Mouse (Mus musculus): ENCODE measurements at regions not wholly inside any gene's neighbourhood (a gene's known extent, or its start where the extent isn't known, plus 50 kb on each side); places are given as distances from the start of the nearest gene placed in this dataset.

- ATAC-seq (replicated peaks; ENCODE audit: poor library complexity), result no peak
Observed at GRCm38 (mm10) chr12:25926367-25926766, 488.7 kb downstream of the Rnf144a start.

- no peak for ATAC-seq (replicated peaks; ENCODE audit: poor library complexity)
Observed at GRCm38 (mm10) chr12:25924526-25924925, 490.5 kb downstream of the Rnf144a start.

DNA sequence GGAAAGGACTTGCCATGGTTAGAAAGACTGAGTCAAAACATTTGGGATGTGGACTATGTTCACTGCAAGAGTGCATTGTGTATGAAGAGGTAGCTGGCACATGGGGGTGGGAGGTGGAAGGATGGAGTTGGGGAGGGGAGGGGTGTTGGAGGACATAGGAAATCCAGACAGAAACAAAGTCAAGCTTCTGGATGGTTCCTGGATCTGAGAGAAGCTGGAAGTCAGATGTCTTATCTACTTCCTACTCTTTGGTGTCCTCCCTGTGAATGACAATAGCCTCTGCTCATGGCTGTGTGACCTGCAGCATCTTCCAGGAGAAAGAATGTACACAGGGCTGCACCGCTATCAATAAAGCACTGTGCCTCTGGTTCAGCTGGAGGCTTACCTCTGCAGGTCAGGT is 491.3 kb downstream of the Rnf144a start:
- ATAC-seq (replicated peaks; ENCODE audit: poor library complexity), result no peak

DNA sequence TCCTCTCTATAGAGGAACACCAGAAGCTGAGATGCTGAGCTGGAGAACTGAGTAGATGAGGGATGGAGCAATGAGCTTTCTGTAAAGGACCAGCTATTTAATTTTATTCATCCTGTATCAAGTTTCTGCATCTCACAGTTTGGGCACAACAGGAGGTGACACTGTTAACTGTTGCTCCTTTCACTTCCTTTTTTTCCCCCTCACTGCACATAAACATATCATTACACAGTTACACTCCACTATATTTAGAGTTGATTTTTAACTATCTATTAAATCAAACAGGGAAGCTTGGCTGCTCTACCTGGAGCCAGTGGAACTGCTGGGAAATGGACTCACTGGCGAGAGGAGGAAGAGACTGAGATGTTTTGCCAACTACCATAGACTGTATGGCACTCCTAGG is 509.4 kb downstream of the Rnf144a start:
- ATAC-seq (replicated peaks; ENCODE audit: poor library complexity), result peak; percentile 87

DNA sequence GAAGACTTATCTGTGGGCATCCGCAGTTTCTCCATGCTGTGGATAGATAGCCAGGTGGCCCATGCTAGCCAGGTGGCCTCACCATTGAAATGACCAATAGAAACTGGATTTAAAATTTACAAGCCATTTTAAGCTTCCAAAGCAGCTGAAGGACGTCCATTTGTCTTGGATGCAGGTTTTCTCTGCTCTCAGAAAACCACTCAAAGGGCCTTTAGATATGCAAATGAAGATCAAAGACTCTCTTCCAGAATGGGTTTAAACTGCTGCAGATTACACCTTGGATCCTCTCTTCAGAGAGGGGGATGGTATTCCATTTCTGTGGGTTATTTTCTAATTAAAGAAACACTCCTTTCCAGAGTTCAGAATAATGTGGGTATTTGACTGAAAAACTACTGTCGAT is 518.5 kb downstream of the Rnf144a start:
- no peak for ATAC-seq (replicated peaks; ENCODE audit: poor library complexity)

DNA sequence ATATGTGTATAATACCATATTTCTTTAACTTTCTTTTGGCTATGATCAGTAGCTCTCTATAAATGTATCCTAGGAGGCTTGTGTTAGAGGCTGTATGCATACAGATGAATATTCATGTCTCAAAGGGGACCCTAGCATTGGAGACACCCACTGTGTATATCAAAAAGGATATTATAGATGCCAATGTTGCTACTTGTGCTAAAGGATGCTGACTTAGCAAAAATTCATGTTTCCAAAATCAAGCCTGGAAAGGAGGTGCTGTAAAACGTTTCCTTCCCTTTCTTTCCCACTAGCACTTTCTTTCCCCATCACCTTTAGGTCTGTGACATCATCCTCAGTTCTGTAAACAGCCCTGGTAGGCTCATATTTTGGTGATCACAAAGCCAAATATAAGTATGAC is 519.4 kb downstream of the Rnf144a start:
- no peak for ATAC-seq (replicated peaks; ENCODE audit: poor library complexity)

GRCm38 (mm10) chr12:25891391-25892167 is 523.5 kb downstream of the Rnf144a start:
- ATAC-seq (replicated peaks; ENCODE audit: poor library complexity), result no peak

DNA sequence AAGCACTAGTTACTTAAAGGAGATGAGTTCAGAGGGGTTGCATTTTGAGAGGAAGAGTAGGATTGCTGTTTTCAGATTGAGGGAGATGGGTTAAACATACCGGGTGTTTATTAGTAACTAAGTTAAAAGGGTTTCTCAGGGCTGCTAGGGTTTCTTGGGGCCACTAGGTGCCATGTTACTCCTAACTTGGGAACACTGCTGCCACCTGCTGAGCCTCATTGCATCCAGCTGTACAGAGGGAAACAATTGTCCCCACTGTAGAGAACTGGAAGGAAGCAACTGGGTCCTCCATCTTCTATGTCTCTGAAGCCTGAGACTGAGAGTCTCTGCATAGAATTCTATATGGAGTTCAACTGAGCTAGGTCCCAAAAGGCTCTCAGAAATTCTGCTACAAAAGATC is 524.3 kb downstream of the Rnf144a start:
- ATAC-seq (replicated peaks; ENCODE audit: poor library complexity), result no peak

DNA sequence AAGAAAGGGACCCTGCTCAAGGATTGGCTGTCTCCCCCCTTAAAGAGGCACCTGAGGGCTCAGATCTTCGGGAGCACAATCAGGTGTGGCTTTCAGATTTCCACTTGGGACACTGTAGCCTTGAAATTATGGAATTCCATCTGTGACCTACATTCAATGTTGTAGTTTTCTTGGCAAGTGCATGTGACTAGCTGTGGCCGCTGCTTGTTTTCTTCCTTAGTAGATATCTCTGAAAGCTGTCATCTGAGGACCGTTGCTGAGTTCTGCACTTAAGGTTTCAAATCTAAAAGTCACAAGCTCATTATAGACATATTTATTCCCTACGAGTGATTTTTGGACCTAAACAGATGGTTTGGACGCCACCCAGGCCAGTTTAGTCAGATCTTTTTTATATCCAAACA is 531.3 kb downstream of the Rnf144a start:
- ATAC-seq (replicated peaks; ENCODE audit: poor library complexity), result no peak

- no peak for ATAC-seq (replicated peaks; ENCODE audit: poor library complexity)
Observed at GRCm38 (mm10) chr12:25871816-25872215, 543.2 kb downstream of the Rnf144a start.

GRCm38 (mm10) chr12:25871001-25871461 is 544.0 kb downstream of the Rnf144a start:
- ATAC-seq (replicated peaks; ENCODE audit: poor library complexity), result no peak

GRCm38 (mm10) chr12:25869846-25870245 is 545.2 kb downstream of the Rnf144a start:
- no peak for ATAC-seq (replicated peaks; ENCODE audit: poor library complexity)

GRCm38 (mm10) chr12:25865063-25865462 is 550.0 kb downstream of the Rnf144a start:
- no peak for ATAC-seq (replicated peaks; ENCODE audit: poor library complexity)

GRCm38 (mm10) chr12:25864113-25864852 is 550.8 kb downstream of the Rnf144a start:
- ATAC-seq (replicated peaks; ENCODE audit: poor library complexity), result peak; percentile 85

DNA sequence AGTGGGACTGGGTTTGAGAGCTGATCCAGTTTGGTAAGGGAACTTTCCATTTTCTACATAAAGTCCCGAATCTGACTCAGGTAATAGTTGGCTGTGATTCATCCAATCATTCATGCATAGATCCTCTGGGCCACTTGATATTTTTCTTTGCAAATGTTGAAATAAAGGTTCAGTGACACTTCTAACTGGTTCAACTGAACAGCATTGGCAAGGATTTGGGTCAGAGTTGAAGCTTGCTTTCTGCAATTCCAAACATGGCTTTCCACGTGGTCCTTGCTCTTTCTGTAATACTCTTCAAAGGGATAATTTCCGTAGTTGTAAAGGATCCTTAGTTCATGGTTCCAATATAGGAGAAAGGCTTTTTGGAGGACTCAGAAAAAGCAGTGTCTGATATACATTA is 554.0 kb downstream of the Rnf144a start:
- ATAC-seq (replicated peaks; ENCODE audit: poor library complexity), result no peak

DNA sequence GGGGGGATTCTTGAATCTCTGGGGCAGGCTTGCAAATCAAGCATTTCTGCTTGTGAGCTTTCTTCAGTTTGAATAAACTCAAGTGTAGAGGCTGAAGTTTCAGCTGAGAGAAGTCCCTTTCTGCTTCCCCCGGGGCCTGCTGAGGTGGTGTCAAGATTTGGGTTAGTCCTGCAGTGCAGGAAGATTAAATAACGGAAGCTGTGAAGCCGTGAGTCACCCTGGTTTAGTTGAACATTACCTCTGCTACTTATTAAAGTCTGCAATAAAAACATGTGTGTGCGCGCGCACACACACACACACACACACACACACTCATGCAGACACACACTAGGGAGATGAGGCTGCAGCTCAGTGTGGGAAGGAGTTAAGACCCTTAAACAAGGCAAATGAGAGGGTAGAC is 556.7 kb downstream of the Rnf144a start:
- no peak for ATAC-seq (replicated peaks; ENCODE audit: poor library complexity)

GRCm38 (mm10) chr12:25830057-25830456 is 585.0 kb downstream of the Rnf144a start:
- no peak for ATAC-seq (replicated peaks; ENCODE audit: poor library complexity)

DNA sequence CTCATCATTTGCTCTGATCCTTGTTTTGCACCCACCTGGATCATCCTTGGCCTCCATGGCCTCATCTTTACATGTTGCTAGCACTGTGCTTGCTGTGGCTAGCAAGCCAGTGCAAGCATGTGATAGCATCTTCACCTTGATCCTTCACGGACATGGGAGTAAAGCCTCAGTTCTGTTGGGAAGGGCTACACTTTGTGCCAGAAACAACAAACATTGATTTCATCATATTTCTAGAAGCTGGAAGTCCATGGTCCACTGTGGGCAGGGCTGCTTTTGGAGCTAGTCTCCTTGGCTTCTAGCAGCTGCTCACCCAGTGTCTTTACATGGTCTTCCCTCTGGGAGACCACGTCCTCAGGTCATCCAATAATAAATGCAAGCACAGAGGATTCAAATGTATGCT is 587.1 kb downstream of the Rnf144a start:
- ATAC-seq (replicated peaks; ENCODE audit: poor library complexity), result no peak

DNA sequence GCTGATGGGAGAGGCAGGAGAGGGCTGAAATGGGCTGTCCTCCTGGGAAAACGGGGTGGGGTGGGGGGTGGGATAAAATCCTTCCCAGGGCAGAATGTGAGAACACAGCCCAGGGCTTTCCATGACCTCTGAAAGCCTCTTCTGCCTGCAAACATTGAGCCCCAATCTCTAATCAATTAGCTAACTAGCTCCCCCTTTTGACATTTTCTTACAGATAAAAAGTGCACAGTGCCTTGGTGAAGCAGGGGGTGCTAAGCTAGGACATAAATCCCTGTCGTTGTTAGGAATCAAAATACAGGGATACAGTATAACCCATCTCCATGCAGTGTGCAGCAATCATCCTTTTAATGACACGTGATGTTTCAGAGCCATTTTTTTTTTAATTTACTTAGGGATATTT is 588.1 kb downstream of the Rnf144a start:
- no peak for ATAC-seq (replicated peaks; ENCODE audit: poor library complexity)

DNA sequence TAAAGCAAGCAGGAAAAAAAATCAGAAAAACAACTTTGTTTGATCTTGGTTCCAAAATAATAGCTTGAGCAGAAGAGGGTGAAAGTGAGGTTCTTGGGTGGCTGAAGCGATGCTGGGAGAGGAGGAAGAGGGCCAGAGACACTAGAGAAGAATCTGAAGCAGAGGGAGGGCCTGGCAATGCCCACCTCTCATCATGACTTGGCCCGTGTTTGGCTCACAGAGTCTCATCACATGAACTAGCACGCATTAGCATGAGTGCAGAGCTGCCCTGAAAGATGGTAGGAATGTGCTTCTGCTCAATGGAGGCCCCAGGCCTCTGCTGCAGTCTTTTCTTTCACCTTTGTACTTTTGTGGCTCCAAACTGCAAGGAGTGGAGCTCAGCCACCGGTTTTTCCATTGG is 588.6 kb downstream of the Rnf144a start:
- no peak for ATAC-seq (replicated peaks; ENCODE audit: poor library complexity)

- ATAC-seq (replicated peaks; ENCODE audit: poor library complexity), result no peak
Observed at GRCm38 (mm10) chr12:25816248-25816647, 598.8 kb downstream of the Rnf144a start.

DNA sequence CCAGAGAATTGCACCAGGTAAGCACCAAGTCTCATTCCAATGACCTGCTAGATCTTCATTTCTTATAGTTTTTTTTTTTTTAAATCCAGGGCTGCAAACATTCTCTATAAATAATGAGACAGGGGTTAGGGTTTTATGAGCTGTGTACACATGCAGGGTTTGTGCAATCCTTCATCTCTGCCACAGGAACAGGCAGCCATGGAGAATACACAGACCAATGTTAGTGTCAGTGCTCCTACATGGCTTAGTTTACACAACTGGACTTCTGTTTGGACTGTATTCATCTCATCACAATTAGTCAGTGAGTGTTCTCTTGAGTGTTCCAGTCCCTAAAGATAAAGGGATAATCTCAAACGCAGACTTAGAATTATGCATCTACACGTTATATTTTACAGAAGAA is 620.0 kb downstream of the Rnf144a start:
- ATAC-seq (replicated peaks; ENCODE audit: poor library complexity), result no peak
